Mouse (Mus musculus): ENCODE results near the gene Patj.

GRCm38 (mm10) chr4:98619199-98619598 lies 223.6 kb downstream of the Patj start:
- no peak for TF ChIP-seq CTCF (conservative IDR thresholded peaks at IDR 0.05; ENCODE audit: insufficient read depth, insufficient read length, low read depth, low read length)
- no peak for TF ChIP-seq POLR2A (IDR thresholded peaks at IDR 0.05; ENCODE audit: low read depth, low read length)

All from kidney, adult 2 months (tissue).